Mouse (Mus musculus) R1 (cell line): ENCODE measurements around the gene Dedd2.
A peak's percentile ranks its signal among the peaks of the same experiment; 100 is the strongest.

Experiments
- DNase-seq: peaks from one replicate; pipeline ENCODE4 v3.0.0-alpha.2; 2018; ENCODE audit warnings: low read depth, low spot score

Gene Dedd2

GRCm38 (mm10) chr7:25179606-25180161, 40.7 kb downstream of the Dedd2 start, which contains the start of gene Pou2f2:
TSS of gene Pou2f2 (minus strand) at chr7:25179726.
- DNase-seq: peak; percentile 91

GRCm38 (mm10) chr7:25178787-25179605, 41.4 kb downstream of the Dedd2 start:
- no peak for DNase-seq

GRCm38 (mm10) chr7:25178317-25178716, 42.1 kb downstream of the Dedd2 start:
- no peak for DNase-seq

GRCm38 (mm10) chr7:25174343-25174742, 46.1 kb downstream of the Dedd2 start:
- no peak for DNase-seq

GRCm38 (mm10) chr7:25172669-25173068, 47.7 kb downstream of the Dedd2 start:
- no peak for DNase-seq

GRCm38 (mm10) chr7:25170583-25170982, 49.8 kb downstream of the Dedd2 start:
- no peak for DNase-seq

GRCm38 (mm10) chr7:25166106-25166505, 54.3 kb downstream of the Dedd2 start:
- peak; percentile 43 for DNase-seq

- DNase-seq: no peak
Observed at GRCm38 (mm10) chr7:25156158-25156648, 64.2 kb downstream of the Dedd2 start.

GRCm38 (mm10) chr7:25155469-25156157, 64.8 kb downstream of the Dedd2 start:
- DNase-seq: peak; percentile 91

- DNase-seq: no peak
Observed at GRCm38 (mm10) chr7:25154648-25155047, 65.8 kb downstream of the Dedd2 start.

GRCm38 (mm10) chr7:25153841-25154240, 66.6 kb downstream of the Dedd2 start:
- no peak for DNase-seq

- DNase-seq: no peak
Observed at GRCm38 (mm10) chr7:25151916-25152556, 68.4 kb downstream of the Dedd2 start.

GRCm38 (mm10) chr7:25151009-25151408, 69.4 kb downstream of the Dedd2 start:
- no peak for DNase-seq

GRCm38 (mm10) chr7:25150151-25150663, 70.2 kb downstream of the Dedd2 start:
- no peak for DNase-seq
